Mouse (Mus musculus) heart, postnatal 36 days (tissue): Measurements from ENCODE around the gene Rasgrp2. TPM values are rescaled to one million over a fixed set of nuclear protein-coding genes. Genes with fewer than 3 reads are reported as not detected.

Experiments used
- DNase-seq, 2 experiments: peaks; one replicate each; pipeline ENCODE4 v3.0.0; 2021 to 2022
- intact Hi-C: fragments of 180-260 bp; cut with DNase I; formaldehyde crosslinking; loops from one replicate; pipeline ENCODE4 v1.15.1; 2025
- total RNA-seq, 2 experiments: library from RNA; stranded (reverse); gene quantifications; 2 replicates each; pipeline ENCODE4 v1.2.3; 2021

Rasgrp2 gene
- total RNA-seq: 10 to 100 TPM; 38.8 to 57.2 TPM

GRCm38 (mm10) chr19:6399285-6400095 is at the start of gene Rasgrp2:
Gene Rasgrp2, plus strand, starts transcription at chr19:6399340.
- DNase-seq: peak; percentile 77 to 83

GRCm38 (mm10) chr19:6351431-6352106 is 47.6 kb upstream of the Rasgrp2 start:
- intact Hi-C loops: no loop called here
- DNase-seq: no peak

More at GRCm38 (mm10) chr19:6399285-6400095, at the start of gene Rasgrp2:
- intact Hi-C loops: loop anchor here (2.0 kb wide), 4 partner anchors 25 to 59 kb away; partner anchors contain the start of gene Map4k2

- intact Hi-C loops: no loop called here
Measured at GRCm38 (mm10) chr19:6352107-6352505, 47.0 kb upstream of the Rasgrp2 start.

GRCm38 (mm10) chr19:6354030-6354429 is 45.1 kb upstream of the Rasgrp2 start:
- intact Hi-C loops: no loop called here
- no peak for DNase-seq

More at GRCm38 (mm10) chr19:6352107-6352505, 47.0 kb upstream of the Rasgrp2 start:
- DNase-seq: no peak

- no peak for DNase-seq
- intact Hi-C loops: no loop called here
Measured at GRCm38 (mm10) chr19:6361291-6361690, 37.8 kb upstream of the Rasgrp2 start.

- intact Hi-C loops: no loop called here
- DNase-seq: no peak
Measured at GRCm38 (mm10) chr19:6363091-6363410, 36.1 kb upstream of the Rasgrp2 start.

- DNase-seq: peak; percentile 99
- intact Hi-C loops: loop anchor here (2.0 kb wide), 1 partner anchor 35 kb away; the partner anchor contains the start of gene Rasgrp2
Measured at GRCm38 (mm10) chr19:6363411-6364240, 35.5 kb upstream of the Rasgrp2 start, which contains the start of gene Sf1. Gene Sf1, plus strand, starts transcription at chr19:6363690.

GRCm38 (mm10) chr19:6364317-6364725 is 34.8 kb upstream of the Rasgrp2 start:
- DNase-seq: peak; percentile 91 to 93
- intact Hi-C loops: loop anchor here (2.0 kb wide), 1 partner anchor 34 kb away; the partner anchor contains the start of gene Rasgrp2

- intact Hi-C loops: loop anchor here (2.0 kb wide), 1 partner anchor 34 kb away; the partner anchor contains the start of gene Rasgrp2
Measured at GRCm38 (mm10) chr19:6364842-6365241, 34.3 kb upstream of the Rasgrp2 start.

GRCm38 (mm10) chr19:6370175-6370574 is 29.0 kb upstream of the Rasgrp2 start:
- no peak for DNase-seq
- intact Hi-C loops: no loop called here

More at GRCm38 (mm10) chr19:6364842-6365241, 34.3 kb upstream of the Rasgrp2 start:
- no peak for DNase-seq

GRCm38 (mm10) chr19:6372433-6372832 is 26.7 kb upstream of the Rasgrp2 start:
- no peak for DNase-seq
- intact Hi-C loops: no loop called here

- intact Hi-C loops: loop anchor here (1.0 to 2.0 kb wide), 2 partner anchors 25 to 79 kb away; partner anchors contain the start of gene Rasgrp2
Measured at GRCm38 (mm10) chr19:6373539-6374400, 25.4 kb upstream of the Rasgrp2 start.

GRCm38 (mm10) chr19:6374571-6374970 is 24.6 kb upstream of the Rasgrp2 start:
- DNase-seq: no peak
- intact Hi-C loops: loop anchor here (2.0 kb wide), 1 partner anchor 24 kb away; the partner anchor contains the start of gene Rasgrp2

More at GRCm38 (mm10) chr19:6373539-6374400, 25.4 kb upstream of the Rasgrp2 start:
- peak; percentile 85 to 91 for DNase-seq

GRCm38 (mm10) chr19:6375423-6376254 is 23.5 kb upstream of the Rasgrp2 start:
- intact Hi-C loops: loop anchor here (2.0 kb wide), 1 partner anchor 23 kb away; the partner anchor contains the start of gene Rasgrp2

GRCm38 (mm10) chr19:6376255-6376564 is 22.9 kb upstream of the Rasgrp2 start:
- intact Hi-C loops: no loop called here
- peak; percentile 56 to 70 for DNase-seq

More at GRCm38 (mm10) chr19:6375423-6376254, 23.5 kb upstream of the Rasgrp2 start:
- no peak for DNase-seq

- no peak for DNase-seq
Measured at GRCm38 (mm10) chr19:6376643-6377042, 22.5 kb upstream of the Rasgrp2 start.

GRCm38 (mm10) chr19:6377327-6378040 is 21.7 kb upstream of the Rasgrp2 start:
- intact Hi-C loops: no loop called here
- DNase-seq: no peak

More at GRCm38 (mm10) chr19:6376643-6377042, 22.5 kb upstream of the Rasgrp2 start:
- intact Hi-C loops: no loop called here
